Mouse (Mus musculus) cortical plate, adult 2 months (tissue): Measurements from ENCODE around the gene Tnpo2.

Experiments
- CTCF ChIP-seq: fragments of 200-500 bp; IDR thresholded peaks from 2 replicates; pipeline ENCODE4 v1.5.1; 2011; ENCODE audit warnings: mild to moderate bottlenecking, control low read depth, low read length; ENCODE audit not compliant: insufficient read depth; ENCODE audit errors: extremely low read depth
- POLR2A ChIP-seq: fragments of 200-500 bp; IDR thresholded peaks from 2 replicates; pipeline ENCODE4 v1.6.1; 2011; ENCODE audit warnings: mild to moderate bottlenecking, low read length, control low read depth; ENCODE audit not compliant: insufficient read depth; ENCODE audit errors: extremely low read depth

GRCm38 (mm10) chr8:85011242-85011641 lies 25.5 kb upstream of the Tnpo2 start:
- TF ChIP-seq POLR2A (no peak), CTCF (no peak)
